Mouse (Mus musculus): ENCODE data around the gene Lipo2. TPM values are rescaled to one million over a fixed set of nuclear protein-coding genes. Genes with fewer than 3 reads are reported as not detected.
"Not testable (repeated sequence)": the region's sequence is repeated elsewhere in the genome, so short reads cannot be mapped to it uniquely, and the experiment has no call there.

The Lipo2 gene
- polyA plus RNA-seq (2015; fragmentation: Nextera tagmentation; extraction: Ambion mirVana): 0.13 and 0.72 TPM in 2 replicates

- H3K27ac ChIP-seq; H3K36me3 ChIP-seq; H3K9me3 ChIP-seq; H3K4me2 ChIP-seq; H3K4me1 ChIP-seq; H3K4me3 ChIP-seq; ATAC-seq (ENCODE audit: insufficient number of reproducible peaks, insufficient read depth, low FRiP score, low TSS enrichment, low read depth); H3K27me3 ChIP-seq; H3K9ac ChIP-seq: not testable (repeated sequence)
- 93% methylated on average over 1 of the region's 1 CpGs for WGBS
Observed at GRCm38 (mm10) chr19:33751259-33751658, at the start of gene Lipo2. Gene Lipo2 (minus strand): TSS chr19:33751359.

GRCm38 (mm10) chr19:33787359-33787758 is 36.2 kb upstream of the Lipo2 start, which contains the start of gene Lipo1:
Gene Lipo1 (minus strand): TSS chr19:33787459.
- H3K36me3 ChIP-seq; H3K9ac ChIP-seq; H3K27me3 ChIP-seq; ATAC-seq (ENCODE audit: insufficient number of reproducible peaks, insufficient read depth, low FRiP score, low TSS enrichment, low read depth); H3K4me1 ChIP-seq; H3K9me3 ChIP-seq; H3K4me3 ChIP-seq; H3K4me2 ChIP-seq; H3K27ac ChIP-seq: not testable (repeated sequence)

GRCm38 (mm10) chr19:33786576-33787277 is 35.6 kb upstream of the Lipo2 start:
- WGBS: 90% methylated on average over 12 of the region's 12 CpGs
- H3K9ac ChIP-seq: no peak overlapping the region
- no peaks in the 10 kb centered on the region for H3K36me3 ChIP-seq
- no peaks in the 10 kb centered on the region for H3K27me3 ChIP-seq
- no peak overlapping the region for H3K4me3 ChIP-seq
- ATAC-seq (ENCODE audit: insufficient number of reproducible peaks, insufficient read depth, low FRiP score, low TSS enrichment, low read depth): no peak
- no peaks in the 10 kb centered on the region for H3K4me1 ChIP-seq
- H3K4me2 ChIP-seq: no peak overlapping the region
- H3K9me3 ChIP-seq: no peaks in the 10 kb centered on the region
- no peak overlapping the region for H3K27ac ChIP-seq

GRCm38 (mm10) chr19:33761287-33762086 is 10.3 kb upstream of the Lipo2 start, which contains the start of gene Lipo3:
Gene Lipo3 (minus strand): TSS chr19:33761951.
- 31% methylated on average over 14 of the region's 41 CpGs for WGBS
- Histone ChIP-seq H3K4me2 (peak within 1 kb of the TSS; percentile 48), H3K4me3 (peak within 1 kb of the TSS; percentile 22)
- H3K9me3 ChIP-seq, H3K9ac ChIP-seq, H3K27ac ChIP-seq, H3K36me3 ChIP-seq, H3K4me1 ChIP-seq, H3K27me3 ChIP-seq: not testable (repeated sequence)
- ATAC-seq (ENCODE audit: insufficient number of reproducible peaks, insufficient read depth, low FRiP score, low TSS enrichment, low read depth): peak; percentile 69; the same call in 1 of the 2 replicates

Other genes with a start within 250 kb of the Lipo2 start
- not detected in 2 replicates for gene Lipo4, start 233.6 kb downstream of the Lipo2 start, polyA plus RNA-seq (2015; fragmentation: Nextera tagmentation; extraction: Ambion mirVana)
- not detected in 2 replicates for gene Gm8978, start 126.1 kb downstream of the Lipo2 start, polyA plus RNA-seq (2015; fragmentation: Nextera tagmentation; extraction: Ambion mirVana)
- 10.8 and 11.5 TPM in 2 replicates for gene Lipo3, start 10.6 kb upstream of the Lipo2 start, polyA plus RNA-seq (2015; fragmentation: Nextera tagmentation; extraction: Ambion mirVana)
- not detected in 2 replicates for gene Lipo1, start 36.1 kb upstream of the Lipo2 start, polyA plus RNA-seq (2015; fragmentation: Nextera tagmentation; extraction: Ambion mirVana)
- gene Lipf, start 209.8 kb upstream of the Lipo2 start, polyA plus RNA-seq (2015; fragmentation: Nextera tagmentation; extraction: Ambion mirVana): not detected in 2 replicates

Data from embryonic facial prominence, embryonic 13.5 days (tissue).